Mouse (Mus musculus): ENCODE results near the gene Crot. TPM values are rescaled to one million over a fixed set of nuclear protein-coding genes. Genes with fewer than 3 reads are reported as not detected.

The Crot gene
- polyA plus RNA-seq (2012) = 0.01 and 0.02 TPM in 2 replicates

GRCm38 (mm10) chr5:8996686-8997512, at the start of gene Crot:
TSS of gene Crot (minus strand) at chr5:8997324.
- Histone ChIP-seq H3K36me3 (ENCODE audit: control insufficient read depth) (peaks cover 8% of the 10 kb centered on the region), H3K4me1 (ENCODE audit: control insufficient read depth) (peaks cover 28% of the 10 kb centered on the region), H3K9me3 (ENCODE audit: control insufficient read depth, low read length) (no peaks in the 10 kb centered on the region), H3K27me3 (ENCODE audit: control insufficient read depth) (no peaks in the 10 kb centered on the region), H3K4me3 (replicated peaks) (peak within 1 kb of the TSS; percentile 71)
- TF ChIP-seq GATA1 (IDR thresholded peaks at IDR 0.05; ENCODE audit: low read length) (no peak), TAL1 (IDR thresholded peaks at IDR 0.05; ENCODE audit: low read length) (no peak)

GRCm38 (mm10) chr5:9045904-9046303, 48.8 kb upstream of the Crot start:
- no peaks in the 10 kb centered on the region for H3K27me3 ChIP-seq (ENCODE audit: control insufficient read depth)
- no peaks in the 10 kb centered on the region for H3K36me3 ChIP-seq (ENCODE audit: control insufficient read depth)
- TF ChIP-seq TAL1 (IDR thresholded peaks at IDR 0.05; ENCODE audit: low read length) (no peak), GATA1 (IDR thresholded peaks at IDR 0.05; ENCODE audit: low read length) (no peak)
- no peaks in the 10 kb centered on the region for H3K9me3 ChIP-seq (ENCODE audit: control insufficient read depth, low read length)
- H3K4me3 ChIP-seq (replicated peaks) = no peak overlapping the region
- H3K4me1 ChIP-seq (ENCODE audit: control insufficient read depth) = no peaks in the 10 kb centered on the region

GRCm38 (mm10) chr5:9044821-9045220, 47.7 kb upstream of the Crot start:
- no peaks in the 10 kb centered on the region for H3K4me1 ChIP-seq (ENCODE audit: control insufficient read depth)
- H3K36me3 ChIP-seq (ENCODE audit: control insufficient read depth) = no peaks in the 10 kb centered on the region
- H3K9me3 ChIP-seq (ENCODE audit: control insufficient read depth, low read length) = no peaks in the 10 kb centered on the region
- TF ChIP-seq GATA1 (IDR thresholded peaks at IDR 0.05; ENCODE audit: low read length) = no peak
- TF ChIP-seq TAL1 (IDR thresholded peaks at IDR 0.05; ENCODE audit: low read length) = no peak
- no peaks in the 10 kb centered on the region for H3K27me3 ChIP-seq (ENCODE audit: control insufficient read depth)
- H3K4me3 ChIP-seq (replicated peaks) = no peak overlapping the region

GRCm38 (mm10) chr5:9043582-9044267, 46.6 kb upstream of the Crot start:
- Histone ChIP-seq H3K4me3 (replicated peaks) (no peak overlapping the region), H3K4me1 (ENCODE audit: control insufficient read depth) (no peaks in the 10 kb centered on the region), H3K27me3 (ENCODE audit: control insufficient read depth) (no peaks in the 10 kb centered on the region), H3K36me3 (ENCODE audit: control insufficient read depth) (no peaks in the 10 kb centered on the region), H3K9me3 (ENCODE audit: control insufficient read depth, low read length) (no peaks in the 10 kb centered on the region)
- TF ChIP-seq GATA1 (IDR thresholded peaks at IDR 0.05; ENCODE audit: low read length) (no peak), TAL1 (IDR thresholded peaks at IDR 0.05; ENCODE audit: low read length) (no peak)

- H3K4me3 ChIP-seq (replicated peaks) = no peak overlapping the region
- no peaks in the 10 kb centered on the region for H3K9me3 ChIP-seq (ENCODE audit: control insufficient read depth, low read length)
- TF ChIP-seq GATA1 (IDR thresholded peaks at IDR 0.05; ENCODE audit: low read length) (no peak), TAL1 (IDR thresholded peaks at IDR 0.05; ENCODE audit: low read length) (no peak)
- no peaks in the 10 kb centered on the region for H3K4me1 ChIP-seq (ENCODE audit: control insufficient read depth)
- no peaks in the 10 kb centered on the region for H3K27me3 ChIP-seq (ENCODE audit: control insufficient read depth)
- H3K36me3 ChIP-seq (ENCODE audit: control insufficient read depth) = no peaks in the 10 kb centered on the region
These were observed 45.7 kb upstream of the Crot start for GRCm38 (mm10) chr5:9042721-9043416.

GRCm38 (mm10) chr5:9040665-9041215, 43.6 kb upstream of the Crot start:
- Histone ChIP-seq H3K4me1 (ENCODE audit: control insufficient read depth) (no peaks in the 10 kb centered on the region), H3K4me3 (replicated peaks) (no peak overlapping the region), H3K9me3 (ENCODE audit: control insufficient read depth, low read length) (no peaks in the 10 kb centered on the region), H3K36me3 (ENCODE audit: control insufficient read depth) (no peaks in the 10 kb centered on the region), H3K27me3 (ENCODE audit: control insufficient read depth) (no peaks in the 10 kb centered on the region)
- TF ChIP-seq GATA1 (IDR thresholded peaks at IDR 0.05; ENCODE audit: low read length) (no peak), TAL1 (IDR thresholded peaks at IDR 0.05; ENCODE audit: low read length) (no peak)

GRCm38 (mm10) chr5:9039978-9040377, 42.9 kb upstream of the Crot start:
- H3K4me1 ChIP-seq (ENCODE audit: control insufficient read depth) = no peaks in the 10 kb centered on the region
- no peaks in the 10 kb centered on the region for H3K9me3 ChIP-seq (ENCODE audit: control insufficient read depth, low read length)
- TF ChIP-seq TAL1 (IDR thresholded peaks at IDR 0.05; ENCODE audit: low read length) (no peak), GATA1 (IDR thresholded peaks at IDR 0.05; ENCODE audit: low read length) (no peak)
- no peaks in the 10 kb centered on the region for H3K36me3 ChIP-seq (ENCODE audit: control insufficient read depth)
- no peak overlapping the region for H3K4me3 ChIP-seq (replicated peaks)
- H3K27me3 ChIP-seq (ENCODE audit: control insufficient read depth) = no peaks in the 10 kb centered on the region

- TF ChIP-seq GATA1 (IDR thresholded peaks at IDR 0.05; ENCODE audit: low read length) (no peak), TAL1 (IDR thresholded peaks at IDR 0.05; ENCODE audit: low read length) (no peak)
- Histone ChIP-seq H3K4me1 (ENCODE audit: control insufficient read depth) (no peaks in the 10 kb centered on the region), H3K9me3 (ENCODE audit: control insufficient read depth, low read length) (no peaks in the 10 kb centered on the region), H3K36me3 (ENCODE audit: control insufficient read depth) (no peaks in the 10 kb centered on the region), H3K27me3 (ENCODE audit: control insufficient read depth) (no peaks in the 10 kb centered on the region), H3K4me3 (replicated peaks) (no peak overlapping the region)
These were observed 40.2 kb upstream of the Crot start for GRCm38 (mm10) chr5:9037292-9037691.

- H3K9me3 ChIP-seq (ENCODE audit: control insufficient read depth, low read length) = no peaks in the 10 kb centered on the region
- H3K36me3 ChIP-seq (ENCODE audit: control insufficient read depth) = no peaks in the 10 kb centered on the region
- H3K27me3 ChIP-seq (ENCODE audit: control insufficient read depth) = no peaks in the 10 kb centered on the region
- H3K4me3 ChIP-seq (replicated peaks) = no peak overlapping the region
- H3K4me1 ChIP-seq (ENCODE audit: control insufficient read depth) = no peaks in the 10 kb centered on the region
- TF ChIP-seq GATA1 (IDR thresholded peaks at IDR 0.05; ENCODE audit: low read length) (no peak), TAL1 (IDR thresholded peaks at IDR 0.05; ENCODE audit: low read length) (no peak)
These were observed 38.3 kb upstream of the Crot start for GRCm38 (mm10) chr5:9035457-9035856.

Measured in erythroblast, embryonic 14.5 days (primary cell).